Mouse (Mus musculus): ENCODE measurements around the gene Tmbim1.

The Tmbim1 gene

DNA sequence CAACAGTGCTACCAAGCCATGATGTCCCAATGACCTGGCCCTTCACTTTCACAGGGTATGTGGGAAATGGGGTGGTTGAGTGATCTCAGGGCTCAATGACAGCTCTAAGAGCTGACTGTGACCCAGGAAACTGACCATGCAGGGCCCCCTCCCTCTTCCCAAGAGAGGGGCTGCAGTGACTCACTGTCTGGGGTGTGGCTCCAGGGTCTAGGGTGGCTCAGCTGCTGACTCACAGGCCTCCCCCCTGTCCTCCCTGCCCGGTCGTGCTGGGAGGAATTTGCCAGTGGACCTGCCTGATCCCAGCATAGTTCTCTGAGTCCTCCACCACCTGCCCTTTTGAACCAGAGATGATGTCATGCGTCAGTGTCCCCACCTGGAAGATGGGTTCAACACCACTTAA lies 8.2 kb downstream of the Tmbim1 start:
- in situ Hi-C loops (cut with MboI; ENCODE audit: unreplicated experiment in 2 of 2) = loop anchor here in 1 of 2 experiments (10.0 kb wide), 1 partner anchor 158 kb away; no protein-coding TSS in a partner anchor

GRCm38 (mm10) chr1:74296477-74296876 lies 8.9 kb downstream of the Tmbim1 start:
- in situ Hi-C loops (cut with MboI; ENCODE audit: unreplicated experiment in 2 of 2) = loop anchor here in 1 of 2 experiments (10.0 kb wide), 1 partner anchor 158 kb away; no protein-coding TSS in a partner anchor

DNA sequence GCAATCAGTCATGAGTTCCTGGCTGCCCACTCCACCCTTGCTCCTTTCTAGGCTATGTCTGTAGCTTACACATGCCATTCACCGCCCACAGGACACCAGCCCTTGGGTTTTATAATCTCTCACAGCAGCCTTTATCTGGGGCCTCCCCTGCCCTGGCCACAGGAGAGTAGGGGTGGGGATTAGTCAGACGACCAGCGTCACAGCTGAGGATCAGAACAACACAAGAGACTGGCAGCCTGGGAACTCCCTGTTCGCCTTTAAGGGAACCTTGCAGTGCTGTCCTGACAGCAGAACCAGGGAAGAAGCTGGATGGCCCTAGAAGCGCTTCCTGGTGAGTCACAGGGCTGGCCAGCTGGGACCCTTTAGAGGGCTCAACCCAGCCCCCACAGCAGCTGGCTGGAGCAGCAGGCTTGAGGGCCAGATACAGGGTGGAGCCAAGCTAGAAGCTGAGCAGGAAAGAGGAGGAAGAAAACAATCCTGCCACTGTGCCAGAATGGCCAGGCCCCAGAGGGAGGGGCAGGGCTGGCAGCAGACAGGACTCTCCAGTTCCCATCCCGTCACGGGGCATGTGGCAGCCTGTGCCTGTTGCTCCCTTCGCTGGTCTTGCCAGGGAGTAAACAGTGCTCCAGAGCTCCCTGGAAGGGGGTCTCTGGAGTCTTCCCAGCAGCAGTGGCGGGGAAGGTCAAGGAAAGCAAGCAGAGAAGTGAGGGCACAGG lies 9.8 kb downstream of the Tmbim1 start:
- in situ Hi-C loops (cut with MboI; ENCODE audit: unreplicated experiment in 2 of 2) = loop anchor here in 1 of 2 experiments (10.0 kb wide), 1 partner anchor 159 kb away; no protein-coding TSS in a partner anchor

- in situ Hi-C loops (cut with MboI; ENCODE audit: unreplicated experiment in 2 of 2) = loop anchor here in 1 of 2 experiments (10.0 kb wide), 1 partner anchor 160 kb away; no protein-coding TSS in a partner anchor
Observed at GRCm38 (mm10) chr1:74294733-74295455, 10.5 kb downstream of the Tmbim1 start.

DNA sequence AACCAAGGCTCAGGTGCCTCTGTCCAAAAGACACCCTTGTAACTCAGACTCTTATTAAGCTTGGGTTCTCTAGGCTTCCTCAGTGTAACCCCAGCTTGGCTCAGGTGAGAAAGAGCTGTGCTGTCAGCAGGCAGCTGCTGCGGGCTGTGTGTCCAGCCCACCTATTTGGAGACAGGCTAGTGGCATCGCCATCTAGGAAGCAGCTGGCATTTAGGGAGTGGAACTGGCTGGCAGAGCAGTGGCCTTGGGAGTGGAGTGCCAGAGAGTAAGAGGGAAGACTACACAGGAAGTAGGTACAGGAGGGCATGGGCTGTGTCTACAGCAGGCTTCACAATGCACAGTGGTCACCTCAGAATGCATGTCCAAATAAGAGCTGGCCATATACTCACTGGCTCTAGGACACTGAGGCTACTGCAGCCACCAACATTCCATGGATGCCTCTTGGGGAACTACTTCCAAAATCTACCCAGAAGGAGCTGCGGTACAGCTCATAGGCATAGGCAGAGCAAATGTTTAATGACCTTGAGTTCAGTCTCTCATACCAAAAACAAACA lies 11.3 kb downstream of the Tmbim1 start:
- in situ Hi-C loops (cut with MboI; ENCODE audit: unreplicated experiment in 2 of 2) = loop anchor here in 1 of 2 experiments (10.0 kb wide), 1 partner anchor 161 kb away; no protein-coding TSS in a partner anchor

- in situ Hi-C loops (cut with MboI; ENCODE audit: unreplicated experiment in 2 of 2) = loop anchor here in 1 of 2 experiments (10.0 kb wide), 1 partner anchor 161 kb away; no protein-coding TSS in a partner anchor
Observed at GRCm38 (mm10) chr1:74293306-74293960, 12.0 kb downstream of the Tmbim1 start.

DNA sequence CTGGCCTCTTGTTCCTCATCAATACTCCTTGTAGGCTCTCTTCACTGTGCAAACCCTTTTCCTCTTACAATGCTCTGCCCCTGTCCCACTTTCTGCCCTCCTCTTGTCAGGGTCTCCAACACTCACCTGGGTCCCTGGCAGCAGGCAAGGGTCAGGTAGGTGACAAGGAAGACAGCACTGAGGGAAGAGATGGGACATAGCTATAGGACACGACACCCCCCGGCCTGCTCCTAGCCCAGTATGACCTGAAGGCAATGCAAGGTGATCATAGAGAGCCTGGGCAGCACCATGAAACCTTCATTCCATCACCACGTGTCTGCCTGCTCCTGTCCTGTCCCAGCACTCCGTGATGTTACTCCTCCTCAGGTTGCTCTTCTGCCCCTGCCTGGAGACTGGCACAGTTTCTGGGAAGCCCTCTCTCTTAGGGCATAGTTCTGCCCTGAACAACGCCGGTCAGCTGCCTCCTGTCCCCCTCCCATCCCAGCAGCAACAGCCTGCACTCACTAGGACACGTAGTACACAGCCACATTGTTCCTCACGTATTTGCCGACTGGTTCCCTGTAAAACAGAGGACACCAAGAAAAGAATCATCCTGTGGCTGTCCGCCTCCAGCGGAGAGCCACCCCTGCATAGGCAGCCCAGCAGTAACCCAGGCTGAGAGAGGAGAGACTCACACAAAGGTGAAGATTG lies 12.9 kb downstream of the Tmbim1 start:
- in situ Hi-C loops (cut with MboI; ENCODE audit: unreplicated experiment in 2 of 2) = loop anchor here in 1 of 2 experiments (10.0 kb wide), 1 partner anchor 162 kb away; no protein-coding TSS in a partner anchor

GRCm38 (mm10) chr1:74290141-74290540 lies 15.3 kb downstream of the Tmbim1 start:
- in situ Hi-C loops (cut with MboI; ENCODE audit: unreplicated experiment in 2 of 2) = loop anchor here in 1 of 2 experiments (10.0 kb wide), 1 partner anchor 165 kb away; no protein-coding TSS in a partner anchor

DNA sequence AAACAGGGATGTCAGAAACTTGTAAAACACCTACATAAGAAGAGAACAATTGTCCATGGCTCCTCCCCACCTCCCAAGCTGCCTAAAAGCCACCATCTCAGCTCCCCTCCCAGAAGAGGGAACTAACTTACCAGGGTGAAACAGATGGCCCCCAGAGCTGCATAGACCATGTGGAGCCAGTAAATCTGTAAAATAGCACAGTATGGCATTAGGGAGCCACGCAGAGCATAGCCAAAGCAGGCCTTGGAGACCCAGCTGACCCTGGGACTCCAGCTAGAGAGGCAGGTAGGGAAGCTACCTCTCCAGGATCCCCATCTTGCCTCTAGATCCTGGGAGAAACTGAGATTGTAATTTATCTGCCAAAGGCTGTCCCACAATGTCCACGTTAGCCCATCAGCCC lies 15.7 kb downstream of the Tmbim1 start:
- in situ Hi-C loops (cut with MboI; ENCODE audit: unreplicated experiment in 2 of 2) = loop anchor here (5.0 to 10.0 kb wide), 3 partner anchors 85 to 165 kb away; partner anchors contain the start of gene Ctdsp1 (in 1 of the 2)

- in situ Hi-C loops (cut with MboI; ENCODE audit: unreplicated experiment in 2 of 2) = loop anchor here (5.0 to 10.0 kb wide), 2 partner anchors 84 to 103 kb away; partner anchors contain the start of gene Ctdsp1 (in 1 of the 2)
Observed at GRCm38 (mm10) chr1:74289248-74289647, 16.2 kb downstream of the Tmbim1 start.

DNA sequence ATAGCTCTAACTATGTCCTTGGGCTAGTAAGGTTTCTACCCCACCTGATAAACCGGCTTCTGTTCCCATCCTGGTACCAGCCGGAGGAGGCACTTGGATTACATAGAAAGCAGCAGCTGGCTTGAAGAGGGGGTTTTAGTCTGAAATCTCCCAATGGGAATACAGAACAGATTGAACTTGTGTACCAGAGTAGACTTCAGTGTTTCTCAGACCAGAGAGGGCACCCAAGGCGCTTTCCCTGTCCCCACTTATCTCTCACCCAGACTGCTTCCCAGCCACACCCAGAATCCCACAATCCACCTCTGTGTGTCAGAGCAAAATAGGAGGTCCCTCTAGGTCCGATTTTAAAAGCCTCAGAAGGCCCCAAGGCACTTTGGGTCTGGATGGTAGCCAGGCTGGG lies 17.1 kb downstream of the Tmbim1 start:
- in situ Hi-C loops (cut with MboI; ENCODE audit: unreplicated experiment in 2 of 2) = loop anchor here (5.0 to 10.0 kb wide), 2 partner anchors 84 to 104 kb away; partner anchors contain the start of gene Ctdsp1 (in 1 of the 2)

DNA sequence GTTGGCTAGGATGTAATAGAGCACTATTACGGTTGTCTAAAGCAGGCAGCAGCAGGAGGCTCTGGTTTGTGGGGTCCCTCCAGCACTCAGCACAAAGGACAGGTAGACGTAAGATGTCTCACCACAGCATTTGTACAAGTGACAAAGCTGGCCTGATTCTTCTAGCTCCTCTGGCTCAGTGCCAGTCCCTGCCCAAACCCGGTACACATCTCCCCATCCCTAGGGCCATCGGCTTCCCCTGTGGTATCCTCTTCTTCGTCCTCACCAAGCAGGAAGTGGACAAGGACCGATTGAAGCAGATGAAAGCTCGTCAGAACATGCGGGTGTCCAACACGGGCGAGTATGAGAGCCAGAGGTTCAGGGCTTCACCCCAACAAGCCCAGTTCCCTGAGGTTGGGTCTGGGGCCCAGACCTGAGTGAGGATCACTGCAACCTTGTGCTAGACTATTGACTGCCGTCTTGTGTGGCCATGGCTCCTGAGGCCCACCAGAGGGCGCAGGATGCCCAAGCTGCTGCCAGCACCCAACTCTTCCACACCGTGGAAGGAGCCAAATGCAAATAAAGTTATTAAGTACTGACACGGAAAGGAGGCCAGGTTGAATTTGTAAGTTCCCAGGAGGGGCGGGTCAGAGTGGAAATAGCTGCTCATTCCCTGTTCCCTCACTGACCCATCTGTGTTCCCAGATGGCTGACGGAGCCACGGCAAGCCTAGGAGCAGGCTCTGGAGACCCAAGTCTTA lies 18.4 kb downstream of the Tmbim1 start:
- in situ Hi-C loops (cut with MboI; ENCODE audit: unreplicated experiment in 2 of 2) = loop anchor here (5.0 to 10.0 kb wide), 2 partner anchors 82 to 105 kb away; partner anchors contain the start of gene Ctdsp1 (in 1 of the 2)

GRCm38 (mm10) chr1:74285212-74286010 lies 20.0 kb downstream of the Tmbim1 start:
- in situ Hi-C loops (cut with MboI; ENCODE audit: unreplicated experiment in 2 of 2) = loop anchor here (5.0 to 10.0 kb wide), 2 partner anchors 81 to 107 kb away; partner anchors contain the start of gene Ctdsp1 (in 1 of the 2)

DNA sequence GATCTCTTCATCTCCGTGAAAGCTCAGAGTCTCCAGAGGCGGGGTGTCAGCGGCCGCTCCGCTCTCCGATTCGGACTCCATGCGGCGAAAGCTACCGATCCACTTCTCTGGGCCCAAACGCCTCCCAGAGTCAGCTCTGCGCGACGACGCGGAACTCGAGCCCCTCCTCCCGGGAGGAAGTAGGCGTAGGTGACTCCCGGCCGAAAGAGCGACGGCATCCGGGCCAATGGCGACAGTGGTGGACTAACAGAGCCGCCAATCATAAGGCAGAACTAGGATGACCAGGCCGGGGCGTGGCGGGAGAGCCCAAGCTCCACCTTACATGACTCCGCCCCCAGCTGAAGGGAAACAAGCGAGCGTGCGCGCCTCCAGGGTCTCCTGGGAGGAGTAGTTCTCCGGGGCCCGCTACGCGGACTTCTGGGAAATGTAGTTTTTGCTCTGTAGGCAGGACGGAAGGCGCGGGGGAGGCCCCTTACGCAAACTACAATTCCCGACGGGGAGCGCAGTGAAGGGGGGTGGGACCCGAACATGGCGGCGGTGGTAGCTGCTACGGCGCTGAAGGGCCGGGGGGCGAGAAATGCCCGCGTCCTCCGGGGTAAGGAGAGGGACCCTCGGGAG lies 20.8 kb downstream of the Tmbim1 start, which contains the start of the genes Aamp and Pnkd:
TSS of gene Aamp (minus strand) at position 196 of the 618 bp plus-strand sequence.
TSS of gene Pnkd (plus strand) at position 388 of the 618 bp plus-strand sequence.
- in situ Hi-C loops (cut with MboI; ENCODE audit: unreplicated experiment in 2 of 2) = loop anchor here (5.0 to 10.0 kb wide), 3 partner anchors 42 to 108 kb away; partner anchors contain the start of gene Ctdsp1 (in 1 of the 2)

DNA sequence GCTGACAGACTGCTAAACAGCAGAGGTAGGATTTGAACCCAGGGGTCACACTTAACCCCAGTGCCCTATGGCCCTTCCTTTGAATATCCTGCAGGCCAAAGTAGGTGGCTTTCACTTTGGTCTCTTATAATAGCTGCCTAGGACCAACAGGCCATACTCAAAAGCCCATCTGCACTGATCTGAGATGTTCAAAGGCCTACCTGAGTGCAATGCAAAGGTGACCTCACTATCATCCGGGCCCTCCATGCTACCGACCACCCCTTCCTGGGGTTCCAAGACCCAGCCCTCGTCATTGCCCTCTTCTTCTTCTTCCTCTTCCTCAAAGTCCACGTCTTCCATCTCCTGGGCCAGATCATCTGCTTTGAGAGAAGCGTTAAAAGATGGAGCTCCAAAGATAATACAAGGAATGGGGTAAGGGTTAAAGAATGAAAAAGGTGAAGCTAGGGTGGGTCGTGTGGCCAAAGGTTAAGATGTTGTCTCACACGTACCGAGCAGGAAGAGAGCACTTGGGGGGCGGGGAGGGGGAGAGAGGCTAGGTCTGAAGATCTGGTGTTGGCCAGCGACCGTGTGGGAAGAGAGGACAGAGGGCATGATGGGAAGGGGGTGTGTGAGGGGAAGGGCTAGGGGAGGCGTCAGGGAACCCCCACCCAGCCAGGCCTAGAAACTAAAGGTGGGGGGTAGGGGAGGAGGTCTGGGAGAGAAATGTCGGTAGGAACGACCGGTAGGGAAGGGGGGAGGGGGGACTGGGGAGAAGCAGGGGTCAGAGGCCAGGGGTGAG lies 21.5 kb downstream of the Tmbim1 start:
- in situ Hi-C loops (cut with MboI; ENCODE audit: unreplicated experiment in 2 of 2) = loop anchor here (5.0 to 10.0 kb wide), 2 partner anchors 42 to 79 kb away; no protein-coding TSS in a partner anchor
